ENCODE assay signal across 14 mouse cellular contexts in the genomic region with DNA sequence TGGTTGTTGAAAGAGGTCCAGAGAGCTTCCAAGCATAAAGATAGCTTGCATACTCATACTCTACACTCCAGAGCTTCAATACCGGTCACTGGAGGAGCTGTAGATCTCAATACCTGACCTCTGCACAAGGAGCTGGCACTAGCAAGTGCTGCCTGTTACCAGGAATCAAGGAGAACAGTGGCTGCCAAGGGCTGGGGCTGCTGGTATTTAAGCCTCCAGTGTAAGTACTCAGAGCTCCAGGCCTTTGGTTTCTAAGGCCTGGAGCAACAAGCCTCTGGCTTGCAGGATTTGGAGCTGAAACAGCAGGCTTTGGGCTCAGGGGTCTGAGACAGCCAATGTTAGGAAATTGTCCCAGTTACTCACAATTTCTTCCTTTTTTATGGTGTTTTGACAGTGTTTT.
A peak's percentile ranks its signal among the peaks of the same experiment; 100 is the strongest.
DNase-seq lines count a peak whose midpoint lies in the region; ATAC-seq and TF ChIP-seq lines count a peak whose summit lies in the region.
"Had no signal": no experiment of that assay in that cellular context is flagged by ENCODE, and none has a peak within 500 bp of the region (broad histone marks: within the 10 kb centered on the region; RNA-seq: fewer than 3 reads in every experiment).

No protein-coding gene starts in this region.

- no peak overlapping the region for H3K9ac ChIP-seq in lung, postnatal 0 days (replicated peaks; ENCODE audit: low read depth)
- H3K9ac ChIP-seq in heart, embryonic 15.5 days = no peak overlapping the region
- no peak overlapping the region for H3K9ac ChIP-seq in stomach, embryonic 14.5 days (replicated peaks; ENCODE audit: low read depth, low read length)
- H3K9ac ChIP-seq: midbrain, embryonic 15.5 days; neural tube, embryonic 12.5 days had no signal

- no peaks in the 10 kb centered on the region for H3K27me3 ChIP-seq in lung, postnatal 0 days (replicated peaks; ENCODE audit: insufficient read depth, low read length)
- H3K27me3 ChIP-seq in heart, embryonic 15.5 days = no peaks in the 10 kb centered on the region
- H3K27me3 ChIP-seq in stomach, embryonic 14.5 days (ENCODE audit: control insufficient read depth, insufficient read depth, low read length) = no peaks in the 10 kb centered on the region
- no peaks in the 10 kb centered on the region for H3K27me3 ChIP-seq in thymus, adult 2 months (ENCODE audit: control insufficient read depth, insufficient read depth, low read length)
- H3K27me3 ChIP-seq: midbrain, embryonic 15.5 days; neural tube, embryonic 12.5 days had no signal

- H3K36me3 ChIP-seq in lung, postnatal 0 days (ENCODE audit: insufficient read depth, low read length) = no peaks in the 10 kb centered on the region
- H3K36me3 ChIP-seq in heart, embryonic 15.5 days = no peaks in the 10 kb centered on the region
- no peaks in the 10 kb centered on the region for H3K36me3 ChIP-seq in stomach, embryonic 14.5 days (ENCODE audit: control insufficient read depth, insufficient read depth, low read length)
- no peaks in the 10 kb centered on the region for H3K36me3 ChIP-seq in thymus, adult 2 months (ENCODE audit: control insufficient read depth, insufficient read depth, low read length)
- H3K36me3 ChIP-seq: midbrain, embryonic 15.5 days; neural tube, embryonic 12.5 days had no signal

- peak; percentile 91 for DNase-seq in heart, adult 11 months
- no peak for DNase-seq in heart, adult 8-10 months (ENCODE audit: low spot score)
- peak; percentile 12 for DNase-seq in lung, postnatal 0 days (ENCODE audit: low spot score)
- DNase-seq in lung, adult 18-20 months = no peak
- DNase-seq in thymus, adult 2 months = no peak
- DNase-seq in retina, postnatal 1 day = no peak
- DNase-seq: adrenal gland, postnatal 25 days; B cell, adult 2 months; cerebellum, postnatal 25 days; layer of hippocampus, adult 9-11 months had no signal

- H3K27ac ChIP-seq in lung, postnatal 0 days (ENCODE audit: low read length) = no peak overlapping the region; the same call in 1 of the 2 replicates
- H3K27ac ChIP-seq in heart, embryonic 15.5 days = peak overlapping the region; percentile 68
- H3K27ac ChIP-seq in stomach, embryonic 14.5 days (ENCODE audit: low read length) = peak overlapping the region; percentile 55; the same call in 1 of the 2 replicates
- H3K27ac ChIP-seq in thymus, adult 2 months (ENCODE audit: control insufficient read depth, insufficient read depth, low read length) = no peak overlapping the region
- H3K27ac ChIP-seq: midbrain, embryonic 15.5 days; neural tube, embryonic 12.5 days had no signal

- H3K4me3 ChIP-seq in lung, postnatal 0 days (ENCODE audit: low read depth, low read length) = no peak overlapping the region
- no peak overlapping the region for H3K4me3 ChIP-seq in heart, embryonic 15.5 days
- no peak overlapping the region for H3K4me3 ChIP-seq in stomach, embryonic 14.5 days (ENCODE audit: low read depth, low read length)
- no peak overlapping the region for H3K4me3 ChIP-seq in thymus, adult 2 months (ENCODE audit: control insufficient read depth, insufficient read depth, low read length)
- H3K4me3 ChIP-seq: midbrain, embryonic 15.5 days; neural tube, embryonic 12.5 days had no signal

- TF ChIP-seq CTCF in lung, postnatal 0 days (IDR thresholded peaks at IDR 0.05) = no peak
- TF ChIP-seq CTCF in thymus, adult 2 months (IDR thresholded peaks at IDR 0.05; ENCODE audit: borderline replicate concordance, control insufficient read depth, extremely low read depth, insufficient read depth, low read length, poor library complexity) = no peak

- ATAC-seq in lung, postnatal 0 days = no peak
- ATAC-seq in heart, embryonic 15.5 days (replicated peaks; ENCODE audit: insufficient number of reproducible peaks, insufficient read depth, low FRiP score, low read depth) = no peak
- no peak for ATAC-seq in stomach, embryonic 14.5 days (ENCODE audit: insufficient number of reproducible peaks, insufficient read depth, low FRiP score, low read depth)
- ATAC-seq: midbrain, embryonic 15.5 days had no signal

- H3K4me1 ChIP-seq in lung, postnatal 0 days (ENCODE audit: insufficient read depth, low read depth, low read length) = no peaks in the 10 kb centered on the region
- peaks cover 16% of the 10 kb centered on the region for H3K4me1 ChIP-seq in heart, embryonic 15.5 days (replicated peaks)
- H3K4me1 ChIP-seq in stomach, embryonic 14.5 days (ENCODE audit: control insufficient read depth, insufficient read depth, low read length) = 0 out of 2 replicates have a peak, but pooled peaks cover 2% of the 10 kb centered on the region
- H3K4me1 ChIP-seq in thymus, adult 2 months (replicated peaks; ENCODE audit: control insufficient read depth, insufficient read depth, low read length) = no peaks in the 10 kb centered on the region
- H3K4me1 ChIP-seq: midbrain, embryonic 15.5 days; neural tube, embryonic 12.5 days had no signal

- TF ChIP-seq EP300 in lung, postnatal 0 days (IDR thresholded peaks at IDR 0.05) = no peak

- H3K4me2 ChIP-seq in lung, postnatal 0 days (replicated peaks; ENCODE audit: low read depth, low read length) = no peak overlapping the region
- H3K4me2 ChIP-seq in heart, embryonic 15.5 days = no peak overlapping the region
- no peak overlapping the region for H3K4me2 ChIP-seq in stomach, embryonic 14.5 days (replicated peaks; ENCODE audit: low read depth, low read length)
- H3K4me2 ChIP-seq: midbrain, embryonic 15.5 days; neural tube, embryonic 12.5 days had no signal

- 84% methylated on average over 1 of the region's 1 CpGs for WGBS in lung, postnatal 0 days
- WGBS in heart, embryonic 15.5 days = 63% methylated on average over 1 of the region's 1 CpGs
- 65% methylated on average over 1 of the region's 1 CpGs for WGBS in stomach, embryonic 14.5 days
- WGBS in thymus, adult 2 months = 87% methylated on average over 1 of the region's 1 CpGs

- H3K9me3 ChIP-seq in lung, postnatal 0 days (ENCODE audit: low read length) = no peaks in the 10 kb centered on the region
- no peaks in the 10 kb centered on the region for H3K9me3 ChIP-seq in heart, embryonic 15.5 days (replicated peaks)
- H3K9me3 ChIP-seq in stomach, embryonic 14.5 days (ENCODE audit: control insufficient read depth, low read depth, low read length) = no peaks in the 10 kb centered on the region
- H3K9me3 ChIP-seq: midbrain, embryonic 15.5 days; neural tube, embryonic 12.5 days had no signal

- no peak for TF ChIP-seq POLR2A in thymus, adult 2 months (IDR thresholded peaks at IDR 0.05; ENCODE audit: control insufficient read depth, extremely low read depth, insufficient read depth, low read length, poor library complexity)

Comparison
In these comparisons a context has a peak if more than half of its experiments do, and no peak if none do; other contexts are left out.
1. DNase-seq: peak in heart, adult 11 months (single experiment) and lung, postnatal 0 days (single experiment); none in heart, adult 8-10 months (single experiment), lung, adult 18-20 months (0 of 2), thymus, adult 2 months (single experiment) and retina, postnatal 1 day (single experiment).
2. H3K27ac ChIP-seq: peak in heart, embryonic 15.5 days (single experiment) and stomach, embryonic 14.5 days (single experiment); none in lung, postnatal 0 days (single experiment) and thymus, adult 2 months (single experiment).